Mouse (Mus musculus) E14TG2a.4 (cell line): Measurements from ENCODE around the gene Olfr1243.

Experiments used
- CTCF ChIP-seq: conservative IDR thresholded peaks from 2 replicates; pipeline ENCODE4 v1.5.1; 2014; ENCODE audit warnings: low read length
- POU5F1 ChIP-seq: IDR thresholded peaks from 2 replicates; pipeline ENCODE4 v1.6.1; 2014; ENCODE audit warnings: low read length, borderline replicate concordance

DNA sequence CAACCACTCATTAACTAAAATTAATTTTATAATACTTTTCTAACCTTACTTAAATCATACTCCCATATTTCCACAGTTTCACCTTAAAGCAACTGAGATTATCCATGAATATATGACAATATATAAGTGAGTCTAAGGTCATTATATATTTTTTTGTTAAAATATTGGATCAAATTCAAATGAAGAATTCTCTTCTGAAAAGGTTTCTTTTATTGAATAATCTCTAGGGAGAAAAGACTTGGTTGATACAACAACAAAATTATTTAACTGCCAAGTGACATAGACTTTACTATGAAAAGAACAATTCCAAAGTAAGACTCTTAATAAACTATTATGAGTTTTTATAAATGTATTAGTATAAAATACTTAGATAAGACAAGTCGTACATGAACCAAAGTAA, at the start of gene Olfr1243:
- TF ChIP-seq CTCF (no peak), POU5F1 (no peak)
